Mouse (Mus musculus) MEL (cell line): Measurements from ENCODE around the gene Unc5b. TPM values are rescaled to one million over a fixed set of nuclear protein-coding genes. Genes with fewer than 3 reads are reported as not detected.

Source experiments
- DNase-seq: peaks from one replicate; pipeline ENCODE4 v3.0.0; 2011; ENCODE audit warnings: low read depth, low spot score
- H3K27ac ChIP-seq: 2 replicates; pipeline ENCODE4 v1.5.1; 2012; ENCODE audit warnings: low read depth, mild to moderate bottlenecking, control low read depth, low read length, moderate library complexity; ENCODE audit not compliant: control insufficient read depth
- H3K27me3 ChIP-seq, 2 experiments: fragments of 150-350 bp in 1 of 2; sonication (generic) in 1 of 2; 2 replicates each; pipeline ENCODE4 v1.6.1; 2012; ENCODE audit warnings: low read length in 2 of 2, mild to moderate bottlenecking in 2 of 2, improper control_type of control experiment in 1 of 2, moderate library complexity in 1 of 2; ENCODE audit not compliant: insufficient read depth in 2 of 2, control insufficient read depth in 1 of 2
- H3K36me3 ChIP-seq, 2 experiments: 2 replicates each; pipeline ENCODE4 v1.6.1; 2012 to 2014; ENCODE audit warnings: low read length in 2 of 2, improper control_type of control experiment in 1 of 2, inconsistent platforms in 1 of 2, mild to moderate bottlenecking in 1 of 2; ENCODE audit not compliant: insufficient read depth in 2 of 2, control insufficient read depth in 1 of 2
- H3K4me1 ChIP-seq, 2 experiments: fragments of 150-350 bp in 1 of 2; sonication (generic) in 1 of 2; 2 replicates each; pipeline ENCODE4 v1.6.1; 2012; ENCODE audit warnings: low read length in 2 of 2, improper control_type of control experiment in 1 of 2, mild to moderate bottlenecking in 1 of 2; ENCODE audit not compliant: insufficient read depth in 2 of 2, control insufficient read depth in 1 of 2
- H3K4me3 ChIP-seq, 2 experiments: fragments of 150-350 bp in 1 of 2; sonication (generic) in 1 of 2; 2 replicates each; pipeline ENCODE4 v1.5.1; 2012; ENCODE audit warnings: low read depth in 2 of 2, low read length in 2 of 2, mild to moderate bottlenecking in 2 of 2, moderate library complexity in 2 of 2, control low read depth in 1 of 2, improper control_type of control experiment in 1 of 2; ENCODE audit not compliant: control insufficient read depth in 1 of 2, insufficient read depth in 1 of 2
- H3K79me2 ChIP-seq: 2 replicates; pipeline ENCODE4 v1.6.1; 2012; ENCODE audit warnings: mild to moderate bottlenecking, low read length, moderate library complexity; ENCODE audit not compliant: control insufficient read depth, poor library complexity, insufficient read depth
- H3K9ac ChIP-seq: 2 replicates; pipeline ENCODE4 v1.6.1; 2012; ENCODE audit warnings: low read depth, mild to moderate bottlenecking, control low read depth, low read length, moderate library complexity; ENCODE audit not compliant: control insufficient read depth, poor library complexity, severe bottlenecking
- H3K9me3 ChIP-seq: fragments of 150-350 bp; sonication (generic); replicated peaks from 2 replicates; pipeline ENCODE4 v1.6.1; 2012; ENCODE audit warnings: mild to moderate bottlenecking, low read length, improper control_type of control experiment, moderate library complexity; ENCODE audit not compliant: insufficient read depth
- CHD1 ChIP-seq: IDR thresholded peaks from 2 replicates; pipeline ENCODE4 v1.6.1; 2012; ENCODE audit warnings: low read depth, mild to moderate bottlenecking, inconsistent platforms, low read length, improper control_type of control experiment
- ELF1 ChIP-seq: IDR thresholded peaks from 2 replicates; pipeline ENCODE4 v1.6.1; 2014; ENCODE audit warnings: low read depth, mild to moderate bottlenecking, inconsistent platforms, low read length, improper control_type of control experiment, moderate library complexity
- ETS1 ChIP-seq: IDR thresholded peaks from 2 replicates; pipeline ENCODE4 v1.6.1; 2012; ENCODE audit warnings: low read depth, mild to moderate bottlenecking, inconsistent platforms, low read length, improper control_type of control experiment, moderate library complexity
- GABPA ChIP-seq: IDR thresholded peaks from 2 replicates; pipeline ENCODE4 v1.6.1; 2012; ENCODE audit warnings: low read depth, mild to moderate bottlenecking, inconsistent platforms, low read length, improper control_type of control experiment, moderate library complexity
- HCFC1 ChIP-seq: IDR thresholded peaks from 2 replicates; pipeline ENCODE4 v1.6.1; 2012; ENCODE audit warnings: low read depth, mild to moderate bottlenecking, inconsistent platforms, low read length, improper control_type of control experiment, moderate library complexity
- KAT2A ChIP-seq: conservative IDR thresholded peaks from 2 replicates; pipeline ENCODE4 v1.6.1; 2012; ENCODE audit warnings: low read depth, low read length, improper control_type of control experiment, inconsistent platforms
- MAFK ChIP-seq: IDR thresholded peaks from 2 replicates; pipeline ENCODE4 v1.6.1; 2011; ENCODE audit warnings: low read depth, mild to moderate bottlenecking, low read length, improper control_type of control experiment, borderline replicate concordance
- MAX ChIP-seq: IDR thresholded peaks from 2 replicates; pipeline ENCODE4 v1.6.1; 2011; ENCODE audit warnings: low read length, improper control_type of control experiment
- POLR2A ChIP-seq, 2 experiments: IDR thresholded peaks; 2 replicates each; pipeline ENCODE4 v1.6.1; 2011 to 2012; ENCODE audit warnings: low read length in 2 of 2, mild to moderate bottlenecking in 2 of 2, control low read depth in 1 of 2, improper control_type of control experiment in 1 of 2, low read depth in 1 of 2, moderate library complexity in 1 of 2; ENCODE audit not compliant: control insufficient read depth in 1 of 2, insufficient read depth in 1 of 2, poor library complexity in 1 of 2
- POLR2AphosphoS5 ChIP-seq: IDR thresholded peaks from 2 replicates; pipeline ENCODE4 v1.6.1; 2012; ENCODE audit warnings: low read depth, borderline replicate concordance, mild to moderate bottlenecking, inconsistent platforms, low read length, moderate library complexity, mixed read lengths
- SMC3 ChIP-seq: IDR thresholded peaks from 2 replicates; pipeline ENCODE4 v1.6.1; 2011; ENCODE audit warnings: low read depth, low read length, improper control_type of control experiment
- TAL1 ChIP-seq: IDR thresholded peaks from 2 replicates; pipeline ENCODE4 v1.6.1; 2012; ENCODE audit warnings: mild to moderate bottlenecking, inconsistent platforms, low read length, moderate library complexity, mixed read lengths
- TBP ChIP-seq: IDR thresholded peaks from 2 replicates; pipeline ENCODE4 v1.8.0; 2011; ENCODE audit warnings: low read depth, low read length, improper control_type of control experiment
- ZC3H11A ChIP-seq: IDR thresholded peaks from 2 replicates; pipeline ENCODE4 v1.6.1; 2012; ENCODE audit warnings: low read depth, mild to moderate bottlenecking, inconsistent platforms, low read length, improper control_type of control experiment
- ZMIZ1 ChIP-seq: IDR thresholded peaks from 2 replicates; pipeline ENCODE4 v1.6.1; 2012; ENCODE audit warnings: low read depth, mild to moderate bottlenecking, inconsistent platforms, low read length, improper control_type of control experiment, moderate library complexity
- ZNF384 ChIP-seq: IDR thresholded peaks from 2 replicates; pipeline ENCODE4 v1.6.1; 2012; ENCODE audit warnings: low read depth, mild to moderate bottlenecking, inconsistent platforms, low read length, improper control_type of control experiment
- polyA plus RNA-seq, 2 experiments: library from polyadenylated mRNA; stranded (reverse) in 1 of 2; unstranded in 1 of 2; fragments of >175 nt in 1 of 2; fragments of >200 nt in 1 of 2; gene quantifications; 2 replicates each; pipeline versions ENCODE4 v1.2.1 to v1.2.4; 2012; ENCODE audit warnings: low replicate concordance in 2 of 2, low read depth in 1 of 2; ENCODE audit not compliant: insufficient read length in 2 of 2, insufficient read depth in 1 of 2, missing spikeins in 1 of 2
- total RNA-seq: library from RNA; depleted of rRNA; stranded (reverse); fragments of 300-350 nt; gene quantifications from 2 replicates; pipeline ENCODE4 v1.2.3, GENCODE M21; 2012

Gene Unc5b
- total and polyA plus RNA-seq, 3 experiments: not detected

DNA sequence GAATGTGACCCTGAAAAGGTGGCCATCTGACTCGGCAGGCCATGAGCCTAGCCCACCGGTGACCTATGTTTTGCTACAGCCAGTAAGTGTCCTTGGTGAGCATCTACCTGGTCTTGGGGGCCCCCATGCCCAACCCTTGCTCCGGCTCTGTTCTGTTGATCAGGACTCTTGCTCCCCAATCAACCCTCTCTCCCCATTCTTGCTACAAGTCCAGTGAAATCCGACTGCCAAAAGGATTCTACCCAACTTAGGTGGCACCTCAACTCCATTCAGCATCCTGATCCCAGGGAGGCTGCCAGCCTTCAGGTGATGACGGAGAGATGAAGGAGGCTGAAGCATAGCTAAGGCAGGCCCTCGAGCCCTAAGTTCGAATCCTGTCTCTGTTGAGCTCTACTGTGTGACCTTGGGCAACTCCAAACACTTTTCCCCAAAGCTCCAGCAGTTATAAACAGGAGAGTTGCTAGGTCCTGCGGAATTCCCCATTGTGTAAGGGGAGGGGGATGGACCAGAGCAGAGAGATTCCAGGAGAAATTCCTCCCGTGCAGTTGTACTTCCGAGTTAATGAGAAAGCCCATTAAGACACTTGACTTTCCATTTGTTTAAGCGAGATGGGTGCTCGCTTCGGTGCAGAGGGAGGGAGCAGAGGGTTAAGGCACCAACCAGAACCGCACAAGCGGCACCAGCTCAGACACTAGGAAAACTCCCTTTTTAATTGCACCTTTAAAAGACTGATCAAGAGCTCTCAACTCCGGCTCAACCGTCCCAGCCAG, 3.3 kb downstream of the Unc5b start:
- H3K9ac ChIP-seq: no peak overlapping the region
- H3K4me3 ChIP-seq: no peak overlapping the region
- TF ChIP-seq ZNF384 (no peak), KAT2A (no peak), CHD1 (no peak), HCFC1 (no peak), MAX (no peak), GABPA (no peak)
- no peaks in the 10 kb centered on the region for H3K36me3 ChIP-seq
- H3K79me2 ChIP-seq: no peaks in the 10 kb centered on the region
- H3K4me1 ChIP-seq: no peaks in the 10 kb centered on the region
- H3K27me3 ChIP-seq: no peaks in the 10 kb centered on the region
- DNase-seq: no peak
- H3K9me3 ChIP-seq: no peaks in the 10 kb centered on the region
- H3K27ac ChIP-seq: no peak overlapping the region

GRCm38 (mm10) chr10:60827266-60827665, 4.1 kb downstream of the Unc5b start:
- H3K36me3 ChIP-seq: no peaks in the 10 kb centered on the region
- H3K9me3 ChIP-seq: no peaks in the 10 kb centered on the region
- no peak for DNase-seq
- H3K27ac ChIP-seq: no peak overlapping the region
- H3K4me3 ChIP-seq: no peak overlapping the region
- H3K79me2 ChIP-seq: no peaks in the 10 kb centered on the region
- TF ChIP-seq ZMIZ1 (no peak), HCFC1 (no peak), ZC3H11A (no peak), SMC3 (no peak), MAFK (no peak), TAL1 (no peak), TBP (no peak), ETS1 (no peak), ELF1 (no peak), POLR2A (IDR thresholded peaks at IDR 0.05; ENCODE audit: control insufficient read depth in 1 of 2, insufficient read depth in 1 of 2, low read depth in 1 of 2, low read length in 2 of 2, poor library complexity in 1 of 2) (no peak), POLR2AphosphoS5 (no peak)
- no peak overlapping the region for H3K9ac ChIP-seq
- no peaks in the 10 kb centered on the region for H3K4me1 ChIP-seq
- H3K27me3 ChIP-seq: no peaks in the 10 kb centered on the region
